Mouse (Mus musculus): Measurements from ENCODE around the gene Tmem253.
A peak's percentile ranks its signal among the peaks of the same experiment; 100 is the strongest.

The Tmem253 gene

DNA sequence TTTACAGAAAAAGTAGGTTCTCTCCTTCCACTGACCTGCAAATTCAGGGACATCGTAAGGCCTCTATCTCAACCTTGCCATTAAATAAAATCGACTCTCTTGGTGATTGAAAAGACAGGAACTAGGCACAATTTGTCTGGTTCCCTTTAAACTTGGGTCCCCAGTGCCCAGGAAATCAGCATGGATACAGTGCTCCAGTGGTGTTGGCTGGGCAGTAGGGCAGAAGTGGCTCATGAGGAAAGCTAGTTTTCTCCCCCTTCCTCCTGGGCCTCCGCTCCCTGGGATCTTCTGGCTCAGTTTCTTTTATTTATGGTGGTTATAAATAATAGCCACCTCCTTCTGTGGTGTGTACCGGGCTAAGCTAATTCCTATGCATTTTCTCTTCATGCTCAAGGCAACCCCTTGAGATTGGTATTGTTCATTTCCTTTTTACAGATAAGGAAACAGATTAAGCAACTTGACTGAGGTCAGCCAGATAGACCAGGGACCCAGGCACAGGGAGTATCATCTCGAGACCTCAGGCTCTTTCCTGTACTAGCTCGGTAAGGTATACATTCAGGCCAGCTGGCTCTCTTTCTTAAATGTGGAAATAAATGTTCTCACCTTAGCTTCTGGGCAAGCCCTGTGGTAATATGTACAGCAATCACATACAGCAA is at the start of gene Tmem253:
Gene Tmem253 (plus strand): TSS at position 214 of the 656 bp plus-strand sequence.
- no peak for DNase-seq (ENCODE audit: low read depth, low spot score)

DNA sequence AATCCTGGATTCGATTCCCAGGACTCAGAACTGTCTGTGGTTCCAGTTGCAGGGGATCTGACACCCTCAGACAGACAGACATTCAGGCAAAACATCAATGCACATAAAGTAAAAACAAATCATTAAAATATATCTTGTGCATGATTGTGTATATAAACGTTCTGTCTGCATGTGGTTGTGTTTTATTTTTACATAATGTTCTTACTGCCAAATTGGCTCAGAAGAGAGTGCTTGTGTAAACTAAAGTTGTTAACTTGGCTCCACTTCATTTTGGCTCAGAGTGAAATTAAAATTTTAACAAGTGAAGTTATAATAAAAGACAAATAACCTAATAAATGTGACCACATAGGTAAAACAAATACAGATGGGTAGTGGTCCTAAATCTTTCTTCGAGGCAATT is 48.1 kb upstream of the Tmem253 start:
- DNase-seq (ENCODE audit: low read depth, low spot score) = no peak

DNA sequence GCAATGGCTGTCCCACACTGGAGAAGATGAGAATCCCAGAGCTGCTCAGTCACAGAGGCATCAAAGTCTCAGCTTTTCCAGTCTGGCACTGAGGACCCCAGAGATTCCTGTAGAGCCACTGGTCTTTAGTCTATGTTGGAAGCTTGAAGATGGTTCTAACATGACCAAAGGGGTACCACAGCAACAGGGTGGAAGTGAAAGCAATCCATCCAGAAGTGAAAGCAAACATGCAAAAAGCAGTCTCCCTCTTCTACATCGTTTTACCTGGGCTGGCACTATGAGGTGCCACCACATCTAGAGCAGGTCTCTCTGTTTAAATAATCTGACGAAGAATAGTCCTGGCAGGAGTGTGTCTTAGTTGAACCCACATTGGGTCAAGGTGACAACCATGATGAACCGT is 36.2 kb upstream of the Tmem253 start:
- DNase-seq (ENCODE audit: low read depth, low spot score) = no peak

DNA sequence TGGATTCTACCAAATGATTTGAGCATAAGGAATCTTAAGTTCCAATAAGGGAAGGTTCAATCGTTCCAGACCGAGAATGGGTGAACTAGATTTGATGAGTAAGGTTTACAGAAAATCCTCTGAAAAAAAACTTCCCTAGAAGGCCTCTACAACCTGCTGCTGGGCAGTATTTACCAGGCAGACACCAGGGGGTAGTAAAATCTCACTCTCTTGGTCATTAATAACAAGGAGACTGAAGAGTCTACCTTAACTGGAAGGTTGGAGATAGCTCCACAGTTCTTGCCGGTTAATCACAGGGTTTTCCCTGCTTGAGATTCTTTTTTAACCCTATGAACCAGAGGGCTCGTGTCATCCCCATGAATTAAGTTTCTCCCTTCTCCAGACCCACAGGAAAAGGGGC is 32.2 kb upstream of the Tmem253 start:
- no peak for DNase-seq (ENCODE audit: low read depth, low spot score)

DNA sequence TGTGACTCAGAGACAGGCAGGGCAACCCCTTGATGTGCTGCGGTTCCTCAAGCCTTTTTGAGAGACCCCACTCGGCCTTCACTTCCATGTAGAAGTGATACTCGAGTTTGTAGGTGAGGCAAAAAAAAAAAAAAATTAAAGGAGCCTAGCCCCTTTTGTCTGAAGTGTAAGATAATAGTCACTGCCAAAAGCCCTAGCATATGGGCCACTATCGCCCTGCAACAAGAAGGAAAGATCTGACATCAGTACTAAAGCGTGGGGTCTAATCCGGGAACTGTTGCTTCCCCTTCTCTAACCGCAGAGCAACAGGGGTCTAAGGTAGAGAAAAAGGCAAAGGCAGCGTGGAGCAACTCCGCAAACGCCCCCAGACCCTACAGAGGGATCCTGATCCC is 31.6 kb upstream of the Tmem253 start:
- no peak for DNase-seq (ENCODE audit: low read depth, low spot score)

DNA sequence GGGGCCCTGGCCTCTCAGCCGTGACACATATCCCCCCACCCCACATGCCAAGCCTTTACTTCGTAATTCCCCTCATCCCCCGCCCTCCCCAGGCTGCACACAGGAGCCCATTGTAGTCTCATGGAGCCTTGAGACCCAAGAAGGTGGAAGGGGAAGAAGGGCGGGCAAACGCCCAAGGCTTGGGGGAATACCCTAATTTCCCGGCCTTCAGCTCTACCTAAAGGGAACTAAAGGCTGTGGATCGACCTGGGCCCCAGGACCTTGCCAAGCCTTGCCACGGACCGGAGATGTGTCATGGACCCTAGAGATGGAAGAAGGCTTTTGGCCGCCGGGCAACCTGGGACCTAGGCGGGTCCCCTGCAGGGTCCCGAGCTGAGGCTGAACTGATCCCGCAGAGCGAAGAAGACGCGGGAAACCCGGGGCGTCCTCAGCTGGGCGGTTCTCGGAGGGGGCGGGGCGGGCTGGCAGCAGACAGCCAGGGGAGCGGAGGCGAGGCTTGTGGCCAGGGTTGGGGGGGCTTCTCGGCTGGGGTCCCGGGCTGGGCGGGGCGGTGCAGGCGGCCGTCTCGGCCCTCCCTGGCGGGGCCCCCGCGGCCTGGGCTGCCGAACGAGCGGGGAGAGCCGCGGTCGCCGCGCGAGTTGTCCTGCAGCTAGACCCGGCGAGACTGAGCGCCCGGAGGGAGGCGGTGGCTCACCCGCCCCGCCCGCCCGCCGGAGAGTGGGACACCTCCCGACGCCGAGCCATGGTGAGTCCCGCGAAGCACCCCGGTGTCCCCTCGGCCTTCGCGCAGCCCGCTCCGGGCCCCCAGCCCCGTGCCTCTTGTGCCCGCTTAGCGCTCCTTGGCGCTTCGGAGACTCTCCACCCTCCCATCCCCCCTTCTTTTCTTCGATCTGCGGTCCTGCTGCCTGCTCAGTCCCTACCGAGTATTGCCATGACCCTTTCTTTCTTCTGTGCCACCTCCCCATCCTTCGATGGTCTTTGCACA is 30.9 kb upstream of the Tmem253 start, which contains the start of gene Arhgef40:
Gene Arhgef40 (plus strand): TSS at position 473 of the 985 bp plus-strand sequence.
- no peak for DNase-seq (ENCODE audit: low read depth, low spot score)

DNA sequence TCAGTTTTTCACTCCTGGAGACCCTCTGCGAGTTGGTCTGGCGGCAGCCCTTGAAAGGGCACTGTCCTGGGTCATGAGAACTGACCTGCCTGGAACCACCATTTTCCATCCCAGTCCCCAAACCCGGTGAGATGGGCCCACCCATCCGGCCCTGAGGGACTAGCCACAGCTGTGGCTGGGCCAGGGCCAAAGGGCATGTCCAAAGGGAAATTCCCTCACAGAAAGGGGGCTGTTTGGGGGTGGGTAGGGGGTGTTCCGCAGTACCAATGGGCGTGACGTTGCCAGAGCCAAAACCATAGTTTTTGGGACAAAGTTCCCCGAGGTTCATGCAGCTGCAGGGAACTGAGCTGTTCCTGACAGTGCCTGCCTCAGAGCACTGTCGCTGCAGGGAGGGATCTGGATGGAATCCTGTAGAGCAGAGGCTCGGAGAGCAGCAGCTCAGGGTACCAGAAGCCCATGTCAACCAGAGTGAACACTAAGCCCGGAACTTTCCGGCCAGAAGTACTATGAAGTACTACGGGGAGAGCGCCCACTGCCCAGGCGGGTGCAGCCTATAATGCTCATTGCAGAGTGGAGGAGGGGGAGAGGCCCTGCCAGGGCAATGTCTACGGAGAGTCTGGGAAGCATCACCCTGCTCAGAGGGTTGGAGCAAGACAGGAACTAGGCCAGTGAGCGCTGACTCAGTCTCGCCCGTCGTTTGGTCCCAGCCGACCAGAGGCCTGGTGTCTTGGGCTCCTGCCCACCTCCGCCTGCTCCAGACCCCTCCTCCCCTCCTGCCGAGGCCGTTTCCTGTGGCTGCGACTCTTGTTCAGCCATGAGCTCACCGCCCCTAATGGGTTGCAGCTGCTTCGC is 29.9 kb upstream of the Tmem253 start:
- DNase-seq (ENCODE audit: low read depth, low spot score) = no peak

DNA sequence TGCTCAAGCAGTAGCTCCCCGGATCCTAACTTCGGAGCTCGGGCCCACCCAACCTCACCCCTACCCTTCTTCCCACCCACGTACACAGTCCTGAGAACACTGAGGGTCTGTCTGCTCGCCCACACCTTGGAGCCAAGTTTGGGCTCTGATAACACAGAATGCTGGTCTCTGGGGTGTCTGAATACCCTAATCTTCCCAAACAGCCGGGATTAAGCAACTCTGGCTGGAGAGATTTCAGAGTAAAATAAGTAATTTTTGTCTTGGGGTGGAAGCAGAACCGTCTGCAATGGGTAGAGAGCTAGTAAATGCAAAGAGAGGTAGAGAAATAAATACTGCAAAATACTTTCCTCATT is 29.3 kb upstream of the Tmem253 start:
- no peak for DNase-seq (ENCODE audit: low read depth, low spot score)

DNA sequence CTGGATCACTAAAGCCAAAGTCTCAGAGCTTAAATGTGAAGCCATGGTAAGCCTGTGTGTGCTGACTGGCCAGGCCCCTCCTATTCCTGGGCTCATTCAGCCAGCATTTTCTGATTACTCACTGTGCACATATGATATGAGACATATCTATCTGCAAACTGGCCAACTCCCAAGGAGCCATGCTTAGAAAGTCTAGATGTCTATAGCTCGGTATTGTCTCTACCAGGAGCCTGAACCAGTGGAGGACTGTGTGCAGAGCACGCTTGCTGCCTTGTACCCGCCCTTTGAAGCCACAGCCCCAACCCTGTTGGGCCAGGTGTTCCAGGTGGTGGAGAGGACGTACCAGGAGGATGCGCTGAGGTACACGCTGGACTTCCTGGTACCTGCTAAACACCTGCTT is 28.3 kb upstream of the Tmem253 start:
- DNase-seq (ENCODE audit: low read depth, low spot score) = no peak

DNA sequence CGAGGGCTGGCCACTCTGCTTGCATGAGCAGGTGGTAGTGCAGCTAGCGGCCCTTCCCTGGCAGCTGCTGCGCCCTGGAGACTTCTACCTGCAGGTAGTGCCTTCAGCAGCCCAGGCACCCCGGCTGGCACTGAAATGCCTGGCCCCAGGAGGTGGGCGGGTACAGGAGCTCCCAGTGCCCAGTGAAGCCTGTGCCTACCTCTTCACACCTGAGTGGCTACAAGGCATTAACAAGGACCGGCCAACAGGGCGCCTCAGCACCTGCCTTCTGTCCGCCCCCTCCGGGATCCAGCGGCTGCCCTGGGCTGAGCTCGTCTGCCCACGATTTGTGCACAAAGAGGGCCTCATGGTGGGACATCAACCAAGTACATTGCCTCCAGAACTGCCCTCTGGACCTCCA is 26.7 kb upstream of the Tmem253 start:
- DNase-seq (ENCODE audit: low read depth, low spot score) = no peak

DNA sequence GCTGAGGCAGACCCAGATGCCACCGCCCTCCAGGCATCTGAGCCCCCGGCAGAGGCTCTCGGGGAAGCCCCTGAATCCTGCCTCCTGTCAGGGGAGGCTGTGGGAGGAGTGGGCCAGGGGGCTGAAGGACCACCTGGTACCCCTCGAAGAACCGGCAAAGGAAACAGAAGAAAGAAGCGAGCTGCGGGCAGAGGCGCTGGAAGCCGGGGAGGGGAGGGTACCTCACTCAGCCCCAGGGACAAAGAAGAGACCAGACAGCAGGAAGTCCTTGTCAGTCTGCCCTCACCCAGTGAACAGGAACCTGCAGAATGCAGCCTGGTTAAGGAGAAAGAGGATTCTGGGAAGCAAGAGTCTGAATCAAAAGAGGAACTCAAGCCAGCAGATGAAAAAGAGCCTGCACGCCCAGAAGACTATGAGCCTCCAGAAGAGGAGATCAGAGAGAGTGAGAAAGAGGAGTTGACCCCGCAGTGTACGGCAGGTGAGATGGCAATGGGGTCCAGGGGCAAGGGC is 25.9 kb upstream of the Tmem253 start:
- no peak for DNase-seq (ENCODE audit: low read depth, low spot score)

DNA sequence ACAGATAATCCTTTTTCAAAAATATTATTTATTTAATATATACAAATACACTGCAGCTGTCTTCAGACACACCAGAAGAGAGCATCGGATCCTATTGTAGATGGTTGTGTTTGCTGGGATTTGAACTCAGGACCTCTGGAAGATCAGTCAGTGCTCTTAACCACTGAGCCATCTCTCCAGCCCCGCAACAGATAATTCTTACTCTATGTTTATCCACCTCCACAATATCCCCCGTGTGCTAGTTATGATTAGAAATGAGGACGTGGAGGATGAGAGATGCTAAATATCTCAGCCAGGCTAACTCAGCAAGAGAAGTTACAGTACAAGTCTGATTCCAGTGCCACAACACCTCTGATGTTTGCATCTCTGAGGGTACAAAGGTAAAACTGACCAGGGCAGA is 21.0 kb upstream of the Tmem253 start:
- no peak for DNase-seq (ENCODE audit: low read depth, low spot score)

DNA sequence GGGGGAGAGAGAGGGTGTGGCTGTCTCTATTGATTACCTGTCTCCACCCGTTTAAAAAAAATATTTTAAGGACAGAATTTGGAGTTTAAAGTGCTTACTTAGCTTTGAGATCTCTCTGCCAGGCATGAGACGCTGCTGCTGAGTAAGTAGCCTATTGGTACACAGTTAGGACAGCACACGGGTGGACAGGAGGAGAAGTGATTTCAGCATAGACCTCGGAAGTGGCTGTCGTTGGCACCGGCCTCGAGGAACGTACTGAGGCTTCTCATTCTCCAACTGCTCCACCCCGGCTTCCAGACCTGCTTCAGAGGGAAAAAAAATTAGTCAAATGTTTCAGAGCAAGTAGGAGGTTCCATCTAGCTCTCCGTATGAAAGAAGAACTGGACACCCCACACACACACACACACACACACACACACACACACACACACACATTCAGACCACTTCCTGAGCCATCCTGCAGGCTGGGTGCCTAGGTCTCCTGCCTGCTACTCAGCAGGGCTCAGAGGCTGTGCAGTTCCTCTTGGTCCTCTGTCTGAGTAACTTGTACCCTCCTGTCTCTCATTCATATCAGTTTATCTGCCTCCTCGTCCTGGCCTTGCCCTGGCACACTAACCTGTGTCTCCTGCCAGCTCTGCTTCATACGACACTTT is 20.1 kb upstream of the Tmem253 start:
- no peak for DNase-seq (ENCODE audit: low read depth, low spot score)

DNA sequence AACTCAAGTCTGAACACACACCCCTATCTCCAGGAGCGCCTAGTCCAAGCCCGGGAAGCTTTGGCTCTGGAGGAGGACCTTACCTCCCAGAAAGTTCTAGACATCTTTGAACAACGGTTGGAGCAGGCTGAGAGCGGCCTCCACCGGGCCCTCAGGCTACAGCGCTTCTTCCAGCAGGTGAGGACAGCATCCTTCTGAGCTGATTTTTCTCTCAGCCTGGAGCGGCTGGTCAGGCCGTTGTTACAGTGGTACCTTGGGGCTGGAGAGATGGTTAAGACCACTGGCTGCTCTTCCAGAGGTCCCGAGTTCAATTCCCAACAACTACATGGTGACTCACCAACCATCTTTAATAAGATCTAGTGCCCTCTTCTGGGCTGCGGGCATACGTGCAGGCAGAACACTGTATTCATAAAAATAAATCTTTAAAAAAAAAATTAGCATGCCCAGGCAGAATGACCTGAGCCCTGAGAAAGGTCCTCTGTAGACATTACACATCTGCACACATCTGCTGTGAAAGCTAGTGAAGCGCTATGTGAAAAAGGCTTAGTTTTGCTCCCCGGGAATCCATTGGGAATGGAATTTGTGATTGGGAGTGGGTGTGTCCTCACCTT is 19.1 kb upstream of the Tmem253 start:
- no peak for DNase-seq (ENCODE audit: low read depth, low spot score)

DNA sequence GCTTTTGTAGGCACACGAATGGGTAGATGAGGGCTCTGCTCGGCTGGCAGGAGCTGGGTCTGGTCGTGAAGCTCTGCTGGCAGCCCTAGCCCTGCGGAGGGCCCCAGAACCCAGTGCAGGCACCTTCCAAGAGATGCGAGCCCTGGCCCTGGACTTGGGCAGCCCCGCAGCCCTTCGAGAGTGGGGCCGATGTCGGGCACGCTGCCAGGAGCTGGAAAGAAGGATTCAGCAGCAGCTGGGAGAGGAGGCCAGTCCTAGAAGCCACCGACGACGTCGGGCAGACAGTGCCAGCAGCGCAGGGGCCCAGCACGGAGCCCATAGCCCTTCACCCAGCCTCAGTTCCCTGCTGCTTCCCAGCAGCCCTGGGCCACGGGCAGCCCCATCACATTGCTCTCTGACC is 18.6 kb upstream of the Tmem253 start:
- no peak for DNase-seq (ENCODE audit: low read depth, low spot score)

DNA sequence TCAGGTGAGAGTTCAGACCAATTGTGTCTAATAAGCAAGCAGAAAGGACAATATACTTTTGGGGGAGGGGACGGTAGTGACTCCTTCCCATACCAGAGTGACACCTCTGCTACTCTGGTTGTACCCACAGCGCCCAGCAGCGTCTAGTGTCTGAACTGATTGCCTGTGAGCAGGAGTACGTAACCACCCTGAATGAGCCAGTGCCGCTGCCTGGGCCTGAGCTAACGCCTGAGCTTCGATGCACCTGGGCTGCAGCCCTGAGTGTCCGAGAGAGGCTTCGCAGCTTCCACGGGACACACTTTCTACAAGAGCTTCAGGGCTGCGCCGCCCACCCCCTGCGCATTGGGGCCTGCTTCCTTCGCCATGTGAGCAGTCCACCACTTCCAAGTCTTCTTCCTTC is 18.0 kb upstream of the Tmem253 start:
- no peak for DNase-seq (ENCODE audit: low read depth, low spot score)

DNA sequence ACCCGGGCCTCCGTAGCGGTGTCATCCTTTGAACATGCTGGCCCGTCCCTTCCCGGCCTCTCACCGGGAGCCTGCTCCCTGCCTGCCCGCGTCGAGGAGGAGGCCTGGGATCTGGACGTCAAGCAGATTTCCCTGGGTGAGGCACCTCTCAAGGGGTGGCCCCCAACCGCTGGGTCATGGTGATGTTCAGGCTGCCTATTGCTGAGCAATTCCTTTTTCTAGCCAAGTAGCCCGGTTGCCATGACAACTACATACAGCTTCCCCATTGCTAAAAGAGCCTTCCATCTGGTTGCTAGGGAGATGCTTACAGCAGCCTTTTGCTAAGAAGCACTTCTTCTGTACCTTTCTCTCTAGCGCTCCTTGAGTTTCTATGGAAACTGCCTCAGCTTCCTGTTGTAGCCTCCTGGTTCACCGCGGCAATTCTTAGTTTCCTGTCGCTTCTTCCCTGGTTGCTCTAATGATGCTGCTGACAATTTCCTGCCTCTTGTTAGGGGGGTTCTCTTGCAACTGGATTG is 11.4 kb upstream of the Tmem253 start:
- DNase-seq (ENCODE audit: low read depth, low spot score) = peak; percentile 97

DNA sequence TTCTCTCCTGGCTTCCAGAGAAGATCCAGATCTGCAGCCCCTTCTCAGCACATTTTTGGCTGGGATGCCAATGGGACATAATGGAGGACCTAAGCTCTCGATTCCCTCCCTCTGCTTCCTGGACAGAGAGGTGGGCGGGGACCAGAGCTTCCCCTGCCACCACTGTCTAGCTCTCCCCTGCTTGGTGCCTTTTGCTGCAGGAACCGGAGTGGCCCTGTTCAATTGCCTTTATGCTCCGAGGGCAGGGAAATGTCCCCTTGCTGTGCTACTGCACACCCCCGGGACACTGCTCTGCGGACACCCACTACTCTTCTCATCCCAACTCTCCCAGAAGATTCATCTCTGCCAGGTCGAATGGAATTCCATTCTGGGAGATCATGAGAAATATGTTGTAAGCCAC is 10.3 kb upstream of the Tmem253 start:
- DNase-seq (ENCODE audit: low read depth, low spot score) = no peak

DNA sequence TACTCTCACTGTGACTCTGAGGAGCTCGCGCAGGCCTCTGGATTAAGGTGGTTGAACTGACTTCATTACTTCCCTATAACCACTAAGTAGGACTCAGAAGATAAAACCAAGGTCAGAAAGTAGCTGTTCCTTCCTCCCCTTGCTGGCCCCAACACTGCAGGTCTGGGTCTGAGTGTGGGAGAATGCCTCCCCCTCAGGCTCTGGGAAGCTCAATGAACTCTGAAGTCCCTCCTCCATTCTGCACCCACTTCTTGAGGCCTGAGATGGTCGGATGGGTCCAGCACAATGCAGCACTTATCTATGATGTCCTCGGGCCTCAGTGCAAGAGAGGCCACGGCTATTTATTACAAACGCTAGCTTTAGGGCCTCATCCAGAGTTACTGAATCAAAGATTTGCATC is 9.8 kb upstream of the Tmem253 start:
- DNase-seq (ENCODE audit: low read depth, low spot score) = no peak

DNA sequence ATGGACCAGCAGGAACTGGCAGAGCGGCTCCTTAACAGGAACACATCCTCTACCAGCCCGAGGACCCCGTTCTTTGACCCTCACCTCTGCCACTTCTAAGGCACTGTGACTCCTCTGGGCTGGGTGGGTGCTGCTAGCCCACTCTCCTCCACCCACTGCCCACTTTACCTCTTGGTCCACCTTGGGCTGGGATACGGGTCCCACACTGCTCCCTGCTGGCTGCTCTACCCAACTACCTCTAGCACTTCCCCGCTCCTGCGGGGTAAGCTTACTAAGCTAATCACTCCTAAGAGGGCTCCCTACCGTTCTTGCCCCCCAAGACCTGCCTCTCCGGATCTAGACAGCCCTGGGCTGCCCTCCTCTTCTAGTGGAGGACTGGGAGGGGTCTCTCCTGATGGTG is 9.2 kb upstream of the Tmem253 start:
- no peak for DNase-seq (ENCODE audit: low read depth, low spot score)

DNA sequence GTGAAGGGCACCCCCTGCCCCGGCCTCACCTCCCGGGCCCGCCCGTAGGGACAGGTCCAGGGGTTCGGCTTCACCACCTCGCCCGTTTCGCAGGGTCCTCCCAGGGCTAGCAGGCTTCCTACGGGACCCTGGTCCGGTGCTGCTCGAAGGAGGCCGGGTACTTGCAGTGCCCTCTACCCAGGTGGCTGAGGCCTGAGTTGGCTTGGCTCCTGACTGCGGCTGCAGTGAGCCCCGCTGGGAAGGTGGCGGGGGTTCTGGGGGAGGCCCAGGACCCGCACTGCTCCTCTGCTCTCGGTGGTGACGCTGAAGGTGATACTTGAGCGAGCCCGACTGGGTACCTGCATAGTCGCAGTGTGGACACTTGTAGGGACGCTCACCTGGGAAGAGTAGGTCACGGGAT is 8.7 kb upstream of the Tmem253 start:
- DNase-seq (ENCODE audit: low read depth, low spot score) = no peak

Data from telencephalon, adult 2 months (tissue).